Mouse (Mus musculus) CH12.LX (cell line): ENCODE measurements at regions not wholly inside any gene's neighbourhood (a gene's known extent, or its start where the extent isn't known, plus 50 kb on each side); places are given as distances from the start of the nearest gene placed in this dataset.

Source experiments
- CTCF ChIP-seq, 2 experiments: IDR thresholded peaks in 1 of 2; conservative IDR thresholded peaks in 1 of 2; 2 replicates each; pipeline ENCODE4 v1.5.1; 2011 to 2012; ENCODE audit warnings: low read depth in 2 of 2, low read length in 2 of 2, improper control_type of control experiment in 1 of 2, inconsistent platforms in 1 of 2, mild to moderate bottlenecking in 1 of 2, moderate library complexity in 1 of 2
- KAT2A ChIP-seq: IDR thresholded peaks from 2 replicates; pipeline ENCODE4 v1.6.1; 2012; ENCODE audit warnings: low read length, improper control_type of control experiment, inconsistent platforms; ENCODE audit not compliant: insufficient replicate concordance
- MAX ChIP-seq: IDR thresholded peaks from 2 replicates; pipeline ENCODE4 v1.6.1; 2011; ENCODE audit warnings: low read length, improper control_type of control experiment
- MAZ ChIP-seq: IDR thresholded peaks from 2 replicates; pipeline ENCODE4 v1.6.1; 2012; ENCODE audit warnings: low read depth, mild to moderate bottlenecking, inconsistent platforms, low read length, improper control_type of control experiment, moderate library complexity
- POLR2A ChIP-seq: IDR thresholded peaks from 2 replicates; pipeline ENCODE4 v1.6.1; 2011; ENCODE audit warnings: low read depth, mild to moderate bottlenecking, improper control_type of control experiment, low read length
- TBP ChIP-seq: conservative IDR thresholded peaks from 2 replicates; pipeline ENCODE4 v1.6.1; 2011; ENCODE audit warnings: low read depth, low read length, improper control_type of control experiment
- TCF12 ChIP-seq: IDR thresholded peaks from 2 replicates; pipeline ENCODE4 v1.6.1; 2014; ENCODE audit warnings: low read depth, mild to moderate bottlenecking, inconsistent platforms, low read length, improper control_type of control experiment

GRCm38 (mm10) chr6:135441126-135441871 is 79.0 kb downstream of the Emp1 start:
- TF ChIP-seq TBP (no peak), MAX (no peak), CTCF (conservative IDR thresholded peaks at IDR 0.05 in 1 of 2, IDR thresholded peaks at IDR 0.05 in 1 of 2; ENCODE audit: low read depth in 2 of 2, low read length in 2 of 2) (no peak), TCF12 (no peak), MAZ (no peak), POLR2A (no peak), KAT2A (no peak)
